Mouse (Mus musculus) MEL (cell line): ENCODE data around the gene Lgr5.

Experiments used
- EP300 ChIP-seq, 2 experiments: IDR thresholded peaks; 2 replicates each; pipeline ENCODE4 v1.6.1; 2011; ENCODE audit warnings: improper control_type of control experiment in 2 of 2, low read length in 2 of 2, low read depth in 1 of 2, mild to moderate bottlenecking in 1 of 2
- ETS1 ChIP-seq: IDR thresholded peaks from 2 replicates; pipeline ENCODE4 v1.6.1; 2012; ENCODE audit warnings: low read depth, mild to moderate bottlenecking, inconsistent platforms, low read length, improper control_type of control experiment, moderate library complexity
- POLR2A ChIP-seq, 2 experiments: IDR thresholded peaks; 2 replicates each; pipeline ENCODE4 v1.6.1; 2011 to 2012; ENCODE audit warnings: low read length in 2 of 2, mild to moderate bottlenecking in 2 of 2, control low read depth in 1 of 2, improper control_type of control experiment in 1 of 2, low read depth in 1 of 2, moderate library complexity in 1 of 2; ENCODE audit not compliant: control insufficient read depth in 1 of 2, insufficient read depth in 1 of 2, poor library complexity in 1 of 2
- RAD21 ChIP-seq: IDR thresholded peaks from 2 replicates; pipeline ENCODE4 v1.6.1; 2011; ENCODE audit warnings: mild to moderate bottlenecking, low read depth, low read length, improper control_type of control experiment
- TCF12 ChIP-seq: IDR thresholded peaks from 2 replicates; pipeline ENCODE4 v1.6.1; 2014; ENCODE audit warnings: low read depth, mild to moderate bottlenecking, inconsistent platforms, low read length, improper control_type of control experiment, moderate library complexity

DNA sequence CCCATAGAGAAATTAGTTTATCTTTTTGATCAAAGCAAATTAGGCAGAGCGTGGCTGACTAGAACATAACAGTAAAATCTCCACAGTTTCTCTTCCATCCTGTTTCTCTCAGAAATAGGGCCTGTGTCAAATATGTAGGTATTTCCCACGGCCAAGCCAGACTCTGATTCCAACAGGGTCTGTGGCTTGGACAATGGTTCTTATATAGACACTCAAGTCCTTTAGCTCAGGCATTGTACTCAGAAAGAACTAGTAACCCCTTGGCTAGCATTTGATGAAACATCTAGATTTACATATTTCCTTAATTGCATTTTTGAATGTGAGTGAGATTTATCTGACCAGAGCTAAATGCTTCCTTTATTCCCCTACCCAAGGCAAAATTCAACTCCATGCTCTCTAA lies 17.0 kb downstream of the Lgr5 start:
- TF ChIP-seq EP300 (IDR thresholded peaks at IDR 0.05; ENCODE audit: low read depth in 1 of 2, low read length in 2 of 2) (no peak), POLR2A (IDR thresholded peaks at IDR 0.05; ENCODE audit: control insufficient read depth in 1 of 2, insufficient read depth in 1 of 2, low read depth in 1 of 2, low read length in 2 of 2, poor library complexity in 1 of 2) (no peak), RAD21 (no peak), ETS1 (no peak), TCF12 (no peak)
